Mouse (Mus musculus): ENCODE results near the gene Megf11.

GRCm38 (mm10) chr9:64519921-64520746 is 134.7 kb downstream of the Megf11 start:
- no peak for TF ChIP-seq POLR2A (IDR thresholded peaks at IDR 0.05; ENCODE audit: borderline replicate concordance, extremely low read depth, low read depth, low read length)
- no peak for TF ChIP-seq CTCF (IDR thresholded peaks at IDR 0.05; ENCODE audit: insufficient read depth, low read length)
